Mouse (Mus musculus) liver, embryonic 16.5 days (tissue): Measurements from ENCODE around the gene Dlgap4. TPM values are rescaled to one million over a fixed set of nuclear protein-coding genes. Genes with fewer than 3 reads are reported as not detected.

Source experiments
- ATAC-seq: fragments of 200-750 bp; cut with Nextera tagmentation; 2 replicates; pipeline ENCODE4 v1.8.0; 2017; ENCODE audit warnings: low read depth, mild to moderate bottlenecking, moderate number of reproducible peaks, moderate library complexity
- H3K27ac ChIP-seq: fragments of 300-500 bp; sonication (generic); 2 replicates; pipeline ENCODE4 v1.5.1; 2014; ENCODE audit warnings: mild to moderate bottlenecking, low read length
- H3K27me3 ChIP-seq: fragments of 300-500 bp; sonication (generic); 2 replicates; pipeline ENCODE4 v1.6.1; 2014; ENCODE audit warnings: low read depth, low read length, mixed read lengths; ENCODE audit not compliant: control insufficient read depth, insufficient read depth
- H3K36me3 ChIP-seq: fragments of 300-500 bp; sonication (generic); 2 replicates; pipeline ENCODE4 v1.6.1; 2014; ENCODE audit warnings: mild to moderate bottlenecking; ENCODE audit not compliant: control insufficient read depth, insufficient read depth
- H3K4me1 ChIP-seq: fragments of 300-500 bp; sonication (generic); 2 replicates; pipeline ENCODE4 v1.6.1; 2014; ENCODE audit warnings: low read depth, low read length, mixed read lengths; ENCODE audit not compliant: control insufficient read depth
- H3K4me2 ChIP-seq: fragments of 300-500 bp; sonication (generic); 2 replicates; pipeline ENCODE4 v1.6.1; 2014; ENCODE audit warnings: low read depth, low read length, mixed read lengths
- H3K4me3 ChIP-seq: fragments of 300-500 bp; sonication (generic); 2 replicates; pipeline ENCODE4 v1.5.1; 2014; ENCODE audit warnings: low read depth, mild to moderate bottlenecking, low read length
- H3K9ac ChIP-seq: fragments of 300-500 bp; sonication (generic); 2 replicates; pipeline ENCODE4 v1.6.1; 2014; ENCODE audit warnings: low read depth, low read length
- H3K9me3 ChIP-seq: fragments of 300-500 bp; sonication (generic); replicated peaks from 2 replicates; pipeline ENCODE4 v1.6.1; 2016; ENCODE audit warnings: low read length; ENCODE audit not compliant: control insufficient read depth
- WGBS: fragments of 180-500 bp; shearing (Covaris S2); extraction: QIAGEN DNeasy Blood & Tissue Kit; methylation state at CpG from one replicate; pipeline ENCODE4 v1.1.7; 2014; ENCODE audit not compliant: insufficient replicate concordance; 5-methylcytosine and 5-hydroxymethylcytosine counted together
- polyA plus RNA-seq: library from polyadenylated mRNA; unstranded; fragments of >200 nt; fragmentation: Nextera tagmentation; extraction: Ambion mirVana; gene quantifications from 2 replicates; pipeline ENCODE4 v1.2.1, GENCODE M21; 2015

Dlgap4 gene
- polyA plus RNA-seq, 1 experiment from 2014 or later = 10.1 TPM

DNA sequence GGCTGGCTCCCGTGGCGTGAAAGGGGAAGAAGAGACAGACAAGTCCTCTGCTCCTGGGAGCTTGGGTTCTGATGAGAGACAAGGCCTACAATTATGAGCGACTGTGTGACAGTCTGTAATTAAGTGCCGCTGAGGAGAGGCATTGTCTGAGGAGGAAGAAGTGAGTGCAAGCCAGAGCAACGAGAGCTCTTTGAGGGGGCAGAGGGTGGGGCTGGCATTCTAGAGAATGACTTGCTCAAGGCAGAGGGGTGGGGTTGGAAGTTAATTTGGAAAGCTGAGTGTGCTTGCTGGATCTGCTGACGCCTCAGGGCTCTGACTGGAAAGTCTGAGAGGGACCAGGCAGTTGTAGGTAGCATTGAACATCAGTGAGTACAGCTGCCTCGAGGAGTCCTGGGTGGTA, 112.8 kb downstream of the Dlgap4 start:
- no peak overlapping the region for H3K9ac ChIP-seq
- H3K4me2 ChIP-seq = no peak overlapping the region
- no peaks in the 10 kb centered on the region for H3K9me3 ChIP-seq
- H3K4me3 ChIP-seq = no peak overlapping the region
- no peak overlapping the region for H3K27ac ChIP-seq
- WGBS = 32% methylated on average over 7 of the region's 7 CpGs
- no peaks in the 10 kb centered on the region; the same call in 1 of the 2 replicates for H3K27me3 ChIP-seq
- ATAC-seq = no peak
- no peaks in the 10 kb centered on the region for H3K36me3 ChIP-seq
- peaks cover 33% of the 10 kb centered on the region for H3K4me1 ChIP-seq

DNA sequence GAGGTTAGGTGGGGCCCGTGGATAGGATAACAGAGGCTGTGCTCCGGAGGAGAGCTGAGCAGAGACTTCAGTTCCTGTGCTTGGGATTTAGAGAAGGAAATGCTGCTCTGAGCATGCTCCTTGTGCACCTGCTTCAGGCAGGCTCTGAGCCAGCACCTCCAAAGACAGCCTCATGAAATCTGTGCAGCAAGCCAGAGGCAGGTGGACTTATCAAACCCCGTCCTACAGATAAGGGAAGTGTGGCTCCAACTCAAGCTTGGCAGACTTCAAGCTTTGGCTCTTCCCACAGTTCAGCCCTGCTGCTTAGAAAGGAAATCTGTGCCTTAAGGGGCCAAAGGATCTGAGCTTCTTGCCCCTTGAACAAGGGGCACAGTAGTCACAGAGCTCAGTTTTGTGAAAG, 113.4 kb downstream of the Dlgap4 start:
- no peak overlapping the region for H3K4me3 ChIP-seq
- H3K27ac ChIP-seq = no peak overlapping the region
- H3K9me3 ChIP-seq = no peaks in the 10 kb centered on the region
- no peaks in the 10 kb centered on the region for H3K36me3 ChIP-seq
- H3K27me3 ChIP-seq = no peaks in the 10 kb centered on the region; the same call in 1 of the 2 replicates
- no peak for ATAC-seq
- 49% methylated on average over 3 of the region's 3 CpGs for WGBS
- H3K4me2 ChIP-seq = no peak overlapping the region
- H3K9ac ChIP-seq = no peak overlapping the region
- peaks cover 29% of the 10 kb centered on the region for H3K4me1 ChIP-seq

DNA sequence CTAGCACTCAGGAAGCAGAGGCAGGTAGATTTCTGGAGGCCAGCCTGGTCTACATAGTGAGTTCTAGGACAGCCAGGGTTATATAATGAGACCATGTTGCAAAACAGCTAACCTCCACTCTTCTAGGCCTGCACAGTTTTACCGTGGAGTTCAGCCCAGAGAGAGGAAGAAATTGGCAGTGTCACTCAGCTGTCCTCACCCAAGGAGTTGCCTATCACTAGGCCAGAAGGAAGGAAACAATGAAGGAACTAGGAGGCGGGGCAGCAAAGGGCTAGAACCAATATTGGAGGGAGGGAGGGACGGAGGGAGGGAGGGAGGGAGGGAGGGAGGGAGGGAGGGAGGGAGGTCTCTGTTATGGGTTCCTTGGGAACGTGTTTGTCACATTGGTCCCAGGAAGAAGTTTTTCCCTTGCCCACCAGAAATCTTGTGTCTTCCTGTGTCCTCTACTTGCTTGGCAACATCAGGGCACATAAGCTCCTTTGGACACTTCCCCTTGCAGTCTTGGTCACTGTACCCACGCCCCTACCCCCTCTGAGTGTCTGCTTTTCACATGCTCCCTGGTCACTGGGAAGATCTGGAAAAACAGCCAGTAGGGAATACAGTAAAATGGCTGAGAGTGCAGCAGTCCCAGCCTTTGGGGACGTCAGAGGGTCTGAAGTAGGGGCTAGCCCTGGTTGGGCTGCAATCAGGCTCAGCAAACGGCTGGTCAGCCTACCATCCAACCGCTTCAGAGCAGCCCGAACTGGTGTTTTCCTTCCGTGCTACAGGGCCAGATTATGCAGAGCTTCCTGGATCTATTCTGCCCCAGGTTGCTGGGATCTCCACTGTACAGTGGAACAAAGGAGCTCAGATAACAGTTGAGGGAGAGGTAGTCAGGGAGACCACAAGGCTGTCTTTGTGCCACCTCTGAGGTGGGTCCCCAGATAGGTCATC, 116.3 kb downstream of the Dlgap4 start:
- Histone ChIP-seq H3K4me2 (peak overlapping the region; percentile 54), H3K36me3 (no peaks in the 10 kb centered on the region), H3K27me3 (no peaks in the 10 kb centered on the region), H3K4me1 (peaks cover 28% of the 10 kb centered on the region), H3K9me3 (no peaks in the 10 kb centered on the region), H3K4me3 (peak overlapping the region; percentile 56), H3K27ac (peak overlapping the region; percentile 40), H3K9ac (peak overlapping the region; percentile 38)
- WGBS = 14% methylated on average over 8 of the region's 10 CpGs
- peak; percentile 44 for ATAC-seq

DNA sequence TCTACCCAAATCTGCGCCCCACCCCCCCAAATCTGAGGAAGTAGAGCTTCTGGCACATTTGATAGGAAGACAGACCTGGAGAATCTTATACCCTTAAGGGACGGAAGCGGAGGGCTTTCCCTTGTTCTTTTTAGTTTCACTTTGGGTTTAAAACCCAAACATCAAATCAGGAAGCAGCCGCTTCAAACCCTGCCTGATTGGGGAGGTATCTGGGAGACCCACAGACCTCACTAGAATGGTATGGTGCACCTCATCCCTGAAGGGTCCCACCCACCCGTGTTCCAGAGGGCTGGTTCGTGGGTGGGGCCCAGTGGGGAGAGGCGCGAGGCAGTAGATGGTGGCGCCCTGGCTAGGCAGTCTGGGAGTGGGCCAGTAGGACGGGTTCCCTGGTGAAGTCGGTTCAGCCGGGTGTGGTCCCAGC, 117.0 kb downstream of the Dlgap4 start:
- Histone ChIP-seq H3K4me1 (peaks cover 25% of the 10 kb centered on the region), H3K27ac (peak overlapping the region; percentile 40), H3K4me2 (peak overlapping the region; percentile 54), H3K27me3 (no peaks in the 10 kb centered on the region), H3K4me3 (peak overlapping the region; percentile 56), H3K9ac (peak overlapping the region; percentile 38), H3K36me3 (no peaks in the 10 kb centered on the region), H3K9me3 (no peaks in the 10 kb centered on the region)
- WGBS = 18% methylated on average over 12 of the region's 12 CpGs
- ATAC-seq = peak; percentile 35

DNA sequence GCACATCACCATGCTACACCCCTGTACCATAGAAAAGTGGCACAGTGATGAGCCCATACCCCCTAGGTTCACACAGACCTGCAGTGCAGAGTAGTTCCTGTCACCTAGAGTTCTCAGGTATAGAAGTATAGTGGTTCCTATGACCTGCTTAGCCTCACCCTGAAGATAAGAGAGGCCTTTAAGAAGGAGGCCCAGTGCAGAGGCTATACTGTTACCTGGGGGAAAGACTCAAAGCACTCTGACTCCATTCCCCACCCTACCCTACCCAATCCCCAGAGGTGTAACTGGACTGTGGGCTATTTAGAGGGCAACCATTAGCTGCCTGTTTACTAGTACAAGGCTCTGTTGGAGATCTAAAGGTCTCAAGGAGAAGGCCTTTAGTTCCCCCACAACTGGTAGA, 118.1 kb downstream of the Dlgap4 start:
- no peak for ATAC-seq

DNA sequence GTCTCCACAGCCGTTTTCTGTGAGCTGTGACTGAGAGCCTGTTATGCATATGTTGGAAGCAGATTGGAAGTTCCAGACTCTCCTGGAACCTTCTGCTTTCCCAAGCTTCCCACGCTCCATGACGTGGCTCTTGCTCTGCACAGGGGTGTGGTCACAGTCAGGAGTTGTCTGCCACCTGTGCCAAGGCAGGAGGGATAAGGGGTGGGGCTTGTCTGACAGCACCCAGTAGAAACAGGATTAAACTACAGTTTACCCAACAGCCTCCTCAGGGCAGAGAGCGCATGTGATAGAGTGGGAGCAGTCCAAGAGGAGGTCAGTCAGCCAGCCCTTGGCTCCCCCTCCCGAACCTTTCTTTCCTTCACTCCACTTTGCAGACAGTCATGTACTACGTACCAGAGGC, 118.6 kb downstream of the Dlgap4 start:
- Histone ChIP-seq H3K27me3 (no peaks in the 10 kb centered on the region), H3K9ac (no peak overlapping the region), H3K4me2 (no peak overlapping the region), H3K4me3 (no peak overlapping the region), H3K9me3 (no peaks in the 10 kb centered on the region), H3K36me3 (no peaks in the 10 kb centered on the region), H3K4me1 (peaks cover 16% of the 10 kb centered on the region), H3K27ac (no peak overlapping the region)
- ATAC-seq = peak; percentile 40
- 59% methylated on average over 6 of the region's 6 CpGs for WGBS

More for the DNA sequence above, 118.1 kb downstream of the Dlgap4 start:
- Histone ChIP-seq H3K9ac (no peak overlapping the region), H3K9me3 (no peaks in the 10 kb centered on the region), H3K4me3 (no peak overlapping the region), H3K4me1 (peaks cover 16% of the 10 kb centered on the region), H3K27ac (no peak overlapping the region), H3K4me2 (no peak overlapping the region), H3K27me3 (no peaks in the 10 kb centered on the region), H3K36me3 (no peaks in the 10 kb centered on the region)

DNA sequence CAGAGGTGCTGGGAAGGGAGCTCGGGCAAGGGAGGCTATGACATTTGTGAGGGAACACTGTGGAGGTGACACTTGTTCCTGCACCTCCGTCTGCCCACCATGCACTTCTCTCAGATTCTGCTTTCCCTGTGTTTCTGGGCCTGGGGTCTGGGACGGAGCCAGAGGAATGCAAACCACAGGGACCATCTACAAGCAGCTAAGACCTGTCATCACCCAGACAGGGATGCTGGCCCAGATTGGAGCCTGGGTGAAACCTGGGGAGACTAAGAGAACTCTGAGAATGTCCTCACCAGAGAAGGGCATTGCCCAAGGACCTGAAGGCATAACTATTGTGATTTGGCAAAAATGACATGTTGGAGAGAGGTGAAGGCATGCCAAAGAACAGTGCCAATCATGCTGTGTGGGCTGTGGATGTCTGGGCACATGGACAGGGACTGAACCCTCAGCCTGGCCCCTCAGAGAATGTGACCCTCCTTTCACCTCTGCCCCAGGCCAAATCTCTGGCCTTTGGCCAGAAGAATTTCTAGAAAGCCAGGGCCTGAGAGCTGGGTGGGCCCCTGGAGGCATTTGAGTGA, 122.3 kb downstream of the Dlgap4 start:
- WGBS = 69% methylated on average over 3 of the region's 3 CpGs
- Histone ChIP-seq H3K4me2 (no peak overlapping the region), H3K27ac (no peak overlapping the region), H3K27me3 (no peaks in the 10 kb centered on the region), H3K36me3 (no peaks in the 10 kb centered on the region), H3K9me3 (no peaks in the 10 kb centered on the region), H3K9ac (no peak overlapping the region), H3K4me1 (peaks cover 7% of the 10 kb centered on the region), H3K4me3 (no peak overlapping the region)
- ATAC-seq = no peak

DNA sequence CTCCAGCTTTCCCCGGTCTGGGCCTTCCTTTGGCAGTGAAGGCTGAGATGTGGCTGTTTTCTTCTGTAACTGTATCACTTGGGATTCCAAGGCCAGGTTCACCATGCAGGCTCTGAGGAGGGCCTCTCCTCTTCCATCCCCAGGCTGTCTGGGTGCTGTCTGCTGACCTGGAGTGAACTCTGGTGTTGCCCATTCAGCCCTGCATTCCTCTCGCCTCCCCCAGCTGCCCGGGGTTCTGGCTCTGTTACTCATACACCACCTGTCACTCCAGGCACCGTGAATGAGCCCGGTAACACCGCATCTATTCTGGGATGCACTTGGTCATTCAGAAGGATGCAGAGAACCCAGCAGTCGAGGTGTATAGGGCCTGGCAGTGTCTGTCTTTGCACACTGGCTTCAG, 123.3 kb downstream of the Dlgap4 start:
- Histone ChIP-seq H3K4me1 (peaks cover 6% of the 10 kb centered on the region), H3K27me3 (no peaks in the 10 kb centered on the region), H3K4me2 (no peak overlapping the region), H3K4me3 (no peak overlapping the region), H3K36me3 (no peaks in the 10 kb centered on the region), H3K27ac (no peak overlapping the region), H3K9me3 (no peaks in the 10 kb centered on the region), H3K9ac (no peak overlapping the region)
- ATAC-seq = no peak
- WGBS = 58% methylated on average over 7 of the region's 7 CpGs

DNA sequence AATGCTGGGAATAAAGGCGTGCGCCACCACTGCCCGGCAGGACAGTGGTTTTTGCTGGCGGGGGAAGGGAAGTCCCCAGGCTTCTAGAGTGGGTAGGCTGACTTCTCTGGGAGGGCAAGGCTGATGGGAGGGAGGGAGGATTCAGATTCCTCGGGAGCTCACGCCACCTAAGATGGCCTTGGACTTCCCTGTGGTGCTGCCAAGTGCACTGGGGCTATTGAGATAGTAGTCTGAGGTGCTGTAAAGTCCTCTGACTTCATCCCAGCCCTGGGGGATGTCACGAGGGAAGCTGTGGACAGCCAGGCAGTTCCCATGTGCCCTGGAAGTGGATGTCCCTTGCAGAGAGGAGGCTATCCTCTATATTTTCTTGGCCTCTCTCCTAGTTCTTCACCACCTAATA, 124.5 kb downstream of the Dlgap4 start:
- no peak for ATAC-seq
- WGBS = 71% methylated on average over 7 of the region's 7 CpGs

More for the DNA sequence above, 124.5 kb downstream of the Dlgap4 start:
- Histone ChIP-seq H3K4me1 (no peaks in the 10 kb centered on the region; the same call in none of the 2 replicates), H3K9me3 (no peaks in the 10 kb centered on the region), H3K4me2 (no peak overlapping the region), H3K36me3 (no peaks in the 10 kb centered on the region), H3K27ac (no peak overlapping the region), H3K4me3 (no peak overlapping the region), H3K27me3 (no peaks in the 10 kb centered on the region), H3K9ac (no peak overlapping the region)
